Mouse (Mus musculus): ENCODE data around the gene Cst9.
A peak's percentile ranks its signal among the peaks of the same experiment; 100 is the strongest.

DNA sequence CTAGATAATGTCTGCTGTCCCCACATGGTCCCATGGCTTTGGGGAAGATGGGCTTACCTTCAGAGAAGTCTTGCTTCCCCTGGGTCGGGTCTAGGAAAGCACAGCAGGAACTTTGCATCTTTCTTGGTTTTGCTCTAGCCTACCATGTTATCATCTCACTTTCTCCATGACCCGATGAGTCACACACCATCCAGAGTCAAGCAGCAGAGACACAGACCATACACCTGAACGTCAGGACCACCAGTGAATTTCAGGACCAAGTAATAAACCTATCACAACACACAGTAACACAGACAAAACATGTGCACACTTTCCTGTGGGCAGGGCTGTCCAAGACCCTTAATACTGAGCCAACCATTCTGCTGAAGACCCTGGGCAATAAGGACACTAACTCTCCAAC, 35.6 kb downstream of the Cst9 start:
- TF ChIP-seq POLR2A (IDR thresholded peaks at IDR 0.05; ENCODE audit: insufficient read length, low read depth): peak; percentile 8
- no peak for TF ChIP-seq MAX (IDR thresholded peaks at IDR 0.05; ENCODE audit: low read depth)
- no peak for TF ChIP-seq CEBPB (IDR thresholded peaks at IDR 0.05; ENCODE audit: insufficient read depth, poor library complexity, severe bottlenecking)
- TF ChIP-seq USF1 (IDR thresholded peaks at IDR 0.05; ENCODE audit: low read depth): no peak
- no peak for TF ChIP-seq MYOG (IDR thresholded peaks at IDR 0.05; ENCODE audit: control insufficient read depth in 1 of 3, insufficient read depth in 1 of 3, insufficient read length in 2 of 3, low read depth in 2 of 3)
- no peak for TF ChIP-seq MYOD1 (IDR thresholded peaks at IDR 0.05; ENCODE audit: control insufficient read depth in 1 of 3, insufficient read length in 2 of 3, low read depth in 2 of 3)
- no peak for TF ChIP-seq E2F4 (IDR thresholded peaks at IDR 0.05; ENCODE audit: insufficient read depth)

Measured in myocyte (in vitro differentiated cells).